Mouse (Mus musculus) liver, embryonic 15.5 days (tissue): ENCODE measurements around the gene Padi1. TPM values are rescaled to one million over a fixed set of nuclear protein-coding genes. Genes with fewer than 3 reads are reported as not detected.

Source experiments
- ATAC-seq: fragments of 200-750 bp; cut with Nextera tagmentation; 2 replicates; pipeline ENCODE4 v1.8.0; 2017; ENCODE audit warnings: moderate number of reproducible peaks, mild to moderate bottlenecking, moderate library complexity; ENCODE audit not compliant: insufficient read depth
- H3K27ac ChIP-seq: fragments of 300-500 bp; sonication (generic); replicated peaks from 2 replicates; pipeline ENCODE4 v1.5.1; 2015; ENCODE audit warnings: mild to moderate bottlenecking, inconsistent platforms
- H3K27me3 ChIP-seq: fragments of 300-500 bp; sonication (generic); 2 replicates; pipeline ENCODE4 v1.6.1; 2015; ENCODE audit warnings: mild to moderate bottlenecking, inconsistent platforms
- H3K36me3 ChIP-seq: fragments of 300-500 bp; sonication (generic); replicated peaks from 2 replicates; pipeline ENCODE4 v1.6.1; 2015; ENCODE audit warnings: moderate library complexity, mild to moderate bottlenecking, inconsistent platforms
- H3K4me1 ChIP-seq: fragments of 300-500 bp; sonication (generic); replicated peaks from 2 replicates; pipeline ENCODE4 v1.6.1; 2015; ENCODE audit warnings: inconsistent platforms
- H3K4me2 ChIP-seq: fragments of 300-500 bp; sonication (generic); 2 replicates; pipeline ENCODE4 v1.6.1; 2015; ENCODE audit warnings: moderate library complexity, mild to moderate bottlenecking, inconsistent platforms
- H3K4me3 ChIP-seq: fragments of 300-500 bp; sonication (generic); replicated peaks from 2 replicates; pipeline ENCODE4 v1.5.1; 2015; ENCODE audit warnings: mild to moderate bottlenecking, inconsistent platforms
- H3K9ac ChIP-seq: fragments of 300-500 bp; sonication (generic); 2 replicates; pipeline ENCODE4 v1.6.1; 2015; ENCODE audit warnings: moderate library complexity, mild to moderate bottlenecking, inconsistent platforms
- H3K9me3 ChIP-seq: fragments of 300-500 bp; sonication (generic); replicated peaks from 2 replicates; pipeline ENCODE4 v1.6.1; 2016; ENCODE audit warnings: inconsistent platforms
- WGBS: fragments of 180-500 bp; shearing (Covaris S2); methylation state at CpG from one replicate; pipeline ENCODE4 v1.1.7; 2015; ENCODE audit warnings: mixed read lengths; ENCODE audit not compliant: insufficient replicate concordance; 5-methylcytosine and 5-hydroxymethylcytosine counted together
- polyA plus RNA-seq: library from polyadenylated mRNA; unstranded; fragments of >200 nt; fragmentation: Nextera tagmentation; extraction: Ambion mirVana; gene quantifications from 2 replicates; pipeline ENCODE4 v1.2.1, GENCODE M21; 2015

Padi1 gene
- polyA plus RNA-seq, 1 experiment from 2014 or later = 0.02 TPM

GRCm38 (mm10) chr4:140801364-140801763, 44.2 kb downstream of the Padi1 start:
- H3K4me3 ChIP-seq = no peak overlapping the region
- H3K9ac ChIP-seq = no peak overlapping the region
- WGBS = 49% methylated on average over 3 of the region's 3 CpGs
- peaks cover 25% of the 10 kb centered on the region for H3K27me3 ChIP-seq
- H3K27ac ChIP-seq = no peak overlapping the region
- no peak overlapping the region for H3K4me2 ChIP-seq
- H3K4me1 ChIP-seq = no peaks in the 10 kb centered on the region
- no peak for ATAC-seq
- H3K9me3 ChIP-seq = no peaks in the 10 kb centered on the region
- no peaks in the 10 kb centered on the region for H3K36me3 ChIP-seq

GRCm38 (mm10) chr4:140796786-140797185, 48.8 kb downstream of the Padi1 start:
- H3K27ac ChIP-seq = no peak overlapping the region
- no peak overlapping the region for H3K9ac ChIP-seq
- ATAC-seq = no peak
- H3K36me3 ChIP-seq = no peaks in the 10 kb centered on the region
- peaks cover 10% of the 10 kb centered on the region; the same call in 1 of the 2 replicates for H3K27me3 ChIP-seq
- no peaks in the 10 kb centered on the region for H3K4me1 ChIP-seq
- H3K4me2 ChIP-seq = no peak overlapping the region
- no peaks in the 10 kb centered on the region for H3K9me3 ChIP-seq
- no peak overlapping the region for H3K4me3 ChIP-seq
- WGBS = 53% methylated on average over 3 of the region's 3 CpGs

- H3K27me3 ChIP-seq = 0 out of 2 replicates have a peak, but pooled peaks cover 10% of the 10 kb centered on the region
- WGBS = 70% methylated on average over 9 of the region's 9 CpGs
- ATAC-seq = no peak
These were observed 50.9 kb downstream of the Padi1 start for GRCm38 (mm10) chr4:140794678-140795077.

GRCm38 (mm10) chr4:140793795-140794194, 51.8 kb downstream of the Padi1 start:
- Histone ChIP-seq H3K27ac (no peak overlapping the region), H3K4me1 (peaks cover 12% of the 10 kb centered on the region; the same call in 1 of the 2 replicates), H3K4me2 (no peak overlapping the region), H3K36me3 (no peaks in the 10 kb centered on the region), H3K9me3 (no peaks in the 10 kb centered on the region), H3K4me3 (no peak overlapping the region), H3K9ac (no peak overlapping the region), H3K27me3 (0 out of 2 replicates have a peak, but pooled peaks cover 7% of the 10 kb centered on the region)
- no peak for ATAC-seq
- WGBS = 59% methylated on average over 9 of the region's 9 CpGs

More at GRCm38 (mm10) chr4:140794678-140795077, 50.9 kb downstream of the Padi1 start:
- Histone ChIP-seq H3K27ac (no peak overlapping the region), H3K9ac (no peak overlapping the region), H3K4me2 (no peak overlapping the region), H3K36me3 (no peaks in the 10 kb centered on the region), H3K9me3 (no peaks in the 10 kb centered on the region), H3K4me1 (peaks cover 10% of the 10 kb centered on the region; the same call in 1 of the 2 replicates), H3K4me3 (no peak overlapping the region)

GRCm38 (mm10) chr4:140792584-140792983, 53.0 kb downstream of the Padi1 start:
- Histone ChIP-seq H3K4me2 (no peak overlapping the region), H3K36me3 (no peaks in the 10 kb centered on the region), H3K27ac (no peak overlapping the region), H3K9ac (no peak overlapping the region), H3K4me3 (no peak overlapping the region), H3K27me3 (no peaks in the 10 kb centered on the region), H3K9me3 (no peaks in the 10 kb centered on the region), H3K4me1 (peaks cover 12% of the 10 kb centered on the region; the same call in 1 of the 2 replicates)
- 53% methylated on average over 7 of the region's 7 CpGs for WGBS
- ATAC-seq = no peak

GRCm38 (mm10) chr4:140791071-140791470, 54.5 kb downstream of the Padi1 start:
- no peak for ATAC-seq

GRCm38 (mm10) chr4:140789983-140790382, 55.6 kb downstream of the Padi1 start:
- Histone ChIP-seq H3K36me3 (no peaks in the 10 kb centered on the region), H3K27ac (no peak overlapping the region), H3K9ac (no peak overlapping the region), H3K4me3 (no peak overlapping the region), H3K4me2 (no peak overlapping the region), H3K9me3 (no peaks in the 10 kb centered on the region), H3K27me3 (no peaks in the 10 kb centered on the region), H3K4me1 (peaks cover 12% of the 10 kb centered on the region; the same call in 1 of the 2 replicates)
- no peak for ATAC-seq
- 71% methylated on average over 4 of the region's 4 CpGs for WGBS

More at GRCm38 (mm10) chr4:140791071-140791470, 54.5 kb downstream of the Padi1 start:
- Histone ChIP-seq H3K4me3 (no peak overlapping the region), H3K36me3 (no peaks in the 10 kb centered on the region), H3K9ac (no peak overlapping the region), H3K27ac (no peak overlapping the region), H3K27me3 (no peaks in the 10 kb centered on the region), H3K4me2 (no peak overlapping the region), H3K9me3 (no peaks in the 10 kb centered on the region), H3K4me1 (peaks cover 12% of the 10 kb centered on the region; the same call in 1 of the 2 replicates)
- 61% methylated on average over 16 of the region's 16 CpGs for WGBS

- no peaks in the 10 kb centered on the region for H3K27me3 ChIP-seq
- no peak overlapping the region for H3K4me3 ChIP-seq
- H3K36me3 ChIP-seq = no peaks in the 10 kb centered on the region
- WGBS = 45% methylated on average over 6 of the region's 6 CpGs
- no peak overlapping the region for H3K4me2 ChIP-seq
- H3K4me1 ChIP-seq = peaks cover 12% of the 10 kb centered on the region; the same call in 1 of the 2 replicates
- 0 out of 2 replicates have a peak, but pooled peaks have one; percentile 6 for ATAC-seq
- H3K27ac ChIP-seq = no peak overlapping the region
- no peak overlapping the region for H3K9ac ChIP-seq
- H3K9me3 ChIP-seq = no peaks in the 10 kb centered on the region
These were observed 56.6 kb downstream of the Padi1 start for GRCm38 (mm10) chr4:140788983-140789382.

- 45% methylated on average over 6 of the region's 6 CpGs for whole genome bisulfite sequencing
- ATAC-seq = no peak
- Histone ChIP-seq H3K27me3 (no peaks in the 10 kb centered on the region), H3K4me1 (peaks cover 12% of the 10 kb centered on the region; the same call in 1 of the 2 replicates), H3K4me2 (no peak overlapping the region), H3K9me3 (no peaks in the 10 kb centered on the region), H3K36me3 (no peaks in the 10 kb centered on the region), H3K27ac (peak overlapping the region; percentile 57), H3K4me3 (no peak overlapping the region), H3K9ac (no peak overlapping the region)
These were observed 57.3 kb downstream of the Padi1 start for GRCm38 (mm10) chr4:140788264-140788663.

GRCm38 (mm10) chr4:140787414-140787813, 58.2 kb downstream of the Padi1 start:
- H3K4me2 ChIP-seq = no peak overlapping the region
- WGBS = 25% methylated on average over 4 of the region's 4 CpGs
- H3K4me1 ChIP-seq = peaks cover 12% of the 10 kb centered on the region; the same call in 1 of the 2 replicates
- peak overlapping the region; percentile 57 for H3K27ac ChIP-seq
- H3K27me3 ChIP-seq = no peaks in the 10 kb centered on the region
- no peaks in the 10 kb centered on the region for H3K36me3 ChIP-seq
- no peak overlapping the region for H3K4me3 ChIP-seq
- H3K9me3 ChIP-seq = no peaks in the 10 kb centered on the region
- peak; percentile 18; the same call in 1 of the 2 replicates for ATAC-seq
- H3K9ac ChIP-seq = no peak overlapping the region

- Histone ChIP-seq H3K4me1 (peaks cover 8% of the 10 kb centered on the region; the same call in 1 of the 2 replicates), H3K9me3 (no peaks in the 10 kb centered on the region), H3K36me3 (no peaks in the 10 kb centered on the region), H3K4me2 (no peak overlapping the region), H3K4me3 (no peak overlapping the region), H3K9ac (no peak overlapping the region), H3K27ac (no peak overlapping the region), H3K27me3 (no peaks in the 10 kb centered on the region)
- ATAC-seq = no peak
- WGBS = 57% methylated on average over 5 of the region's 5 CpGs
These were observed 60.4 kb downstream of the Padi1 start for GRCm38 (mm10) chr4:140785217-140785616.
